Mouse (Mus musculus) lung, postnatal 0 days (tissue): ENCODE results near the gene Nbeal1.

Experiments used
- CTCF ChIP-seq: IDR thresholded peaks from 2 replicates; pipeline ENCODE4 v1.5.1; 2016; ENCODE audit warnings: antibody characterized with exemption, mild to moderate bottlenecking
- EP300 ChIP-seq: IDR thresholded peaks from 2 replicates; pipeline ENCODE4 v1.6.1; 2016; ENCODE audit warnings: antibody characterized with exemption, mild to moderate bottlenecking, control low read depth

DNA sequence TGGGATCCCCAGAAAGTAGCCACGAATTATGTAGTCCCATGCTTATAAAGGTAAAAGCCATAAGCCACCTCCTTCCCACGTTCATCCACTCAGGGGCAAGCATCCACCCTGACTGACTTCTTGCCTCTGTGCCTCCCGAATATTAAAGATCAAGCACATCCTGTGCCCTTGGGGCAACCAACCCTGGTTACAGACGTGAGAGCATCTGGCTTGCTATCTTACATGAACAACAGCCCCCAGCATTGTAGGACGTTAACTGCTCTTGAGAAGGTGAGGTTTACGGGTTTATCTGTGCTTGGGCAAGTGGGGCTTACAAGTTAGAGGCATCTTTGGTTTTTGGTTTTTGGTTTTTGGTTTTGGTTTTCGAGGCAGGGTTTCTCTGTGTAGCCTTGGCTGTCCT, 23.7 kb upstream of the Nbeal1 start:
- no peak for TF ChIP-seq CTCF
- no peak for TF ChIP-seq EP300
